Mouse (Mus musculus): ENCODE data around the gene Utf1. TPM values are rescaled to one million over a fixed set of nuclear protein-coding genes. Genes with fewer than 3 reads are reported as not detected.

Utf1 gene
- polyA plus RNA-seq, 1 experiment from 2014 or later: not detected

- no peaks in the 10 kb centered on the region for H3K9me3 ChIP-seq (replicated peaks)
- no peak for ATAC-seq (ENCODE audit: insufficient number of reproducible peaks, low FRiP score)
- H3K4me3 ChIP-seq: no peak overlapping the region
- no peak overlapping the region for H3K9ac ChIP-seq
- H3K4me2 ChIP-seq: no peak overlapping the region
- H3K4me1 ChIP-seq (replicated peaks): no peaks in the 10 kb centered on the region
- peaks cover 45% of the 10 kb centered on the region for H3K36me3 ChIP-seq
- no peak overlapping the region for H3K27ac ChIP-seq (ENCODE audit: poor library complexity, severe bottlenecking)
- WGBS: 73% methylated on average over 4 of the region's 4 CpGs
- H3K27me3 ChIP-seq (replicated peaks): peaks cover 33% of the 10 kb centered on the region
Observed at GRCm38 (mm10) chr7:139994202-139994601, 50.6 kb downstream of the Utf1 start.

GRCm38 (mm10) chr7:139994676-139995075 is 51.1 kb downstream of the Utf1 start:
- Histone ChIP-seq H3K4me2 (no peak overlapping the region), H3K4me3 (no peak overlapping the region), H3K36me3 (peaks cover 50% of the 10 kb centered on the region), H3K27me3 (replicated peaks) (peaks cover 30% of the 10 kb centered on the region), H3K9me3 (replicated peaks) (no peaks in the 10 kb centered on the region), H3K4me1 (replicated peaks) (no peaks in the 10 kb centered on the region), H3K9ac (no peak overlapping the region), H3K27ac (ENCODE audit: poor library complexity, severe bottlenecking) (no peak overlapping the region)
- WGBS: 39% methylated on average over 3 of the region's 3 CpGs
- ATAC-seq (ENCODE audit: insufficient number of reproducible peaks, low FRiP score): no peak

MicroRNA genes within 50 kb of the gene (microRNA counts, 519-probe panel; counts per million panel counts)
- microRNA mmu-miR-202-3p: not detected
- not detected for microRNA mmu-miR-202-5p

Small RNAs within 50 kb of the gene (microRNA-seq; reads per million reads assigned to microRNA genes)
- not detected for gene Mir202
- 0.94 reads per million for gene Mir7062
- not detected for gene mmu-mir-7686

Other genes with a start within 250 kb of the Utf1 start
- gene Adgra1, start 109.6 kb upstream of the Utf1 start, polyA plus RNA-seq (2016; fragmentation: Nextera tagmentation; extraction: Ambion mirVana): 0.05 and 0.18 TPM in 2 replicates
- gene Kndc1, start 49.1 kb upstream of the Utf1 start, polyA plus RNA-seq (2016; fragmentation: Nextera tagmentation; extraction: Ambion mirVana): 0.06 TPM in 1 of 2 replicates, not detected in the other
- 0.27 and 0.33 TPM in 2 replicates for gene 6430531B16Rik, start 35.0 kb downstream of the Utf1 start, polyA plus RNA-seq (2016; fragmentation: Nextera tagmentation; extraction: Ambion mirVana)
- 0.61 and 1.0 TPM in 2 replicates for gene Adam8, start 48.8 kb downstream of the Utf1 start, polyA plus RNA-seq (2016; fragmentation: Nextera tagmentation; extraction: Ambion mirVana)
- 30.9 and 37.1 TPM in 2 replicates for gene Zfp511, start 92.6 kb downstream of the Utf1 start, polyA plus RNA-seq (2016; fragmentation: Nextera tagmentation; extraction: Ambion mirVana)
- 41.4 and 41.7 TPM in 2 replicates for gene Tubgcp2, start 92.9 kb downstream of the Utf1 start, polyA plus RNA-seq (2016; fragmentation: Nextera tagmentation; extraction: Ambion mirVana)
- gene Msx3, start 105.3 kb downstream of the Utf1 start, polyA plus RNA-seq (2016; fragmentation: Nextera tagmentation; extraction: Ambion mirVana): not detected in 2 replicates
- gene Caly, start 138.8 kb downstream of the Utf1 start, polyA plus RNA-seq (2016; fragmentation: Nextera tagmentation; extraction: Ambion mirVana): 0.36 and 0.59 TPM in 2 replicates
- gene Prap1, start 149.6 kb downstream of the Utf1 start, polyA plus RNA-seq (2016; fragmentation: Nextera tagmentation; extraction: Ambion mirVana): 0.44 TPM in 1 of 2 replicates, not detected in the other
- 75.4 and 83.0 TPM in 2 replicates for gene Fuom, start 158.7 kb downstream of the Utf1 start, polyA plus RNA-seq (2016; fragmentation: Nextera tagmentation; extraction: Ambion mirVana)
- 14.5 and 16.3 TPM in 2 replicates for gene Paox, start 172.0 kb downstream of the Utf1 start, polyA plus RNA-seq (2016; fragmentation: Nextera tagmentation; extraction: Ambion mirVana)
- 174 and 176 TPM in 2 replicates for gene Echs1, start 172.7 kb downstream of the Utf1 start, polyA plus RNA-seq (2016; fragmentation: Nextera tagmentation; extraction: Ambion mirVana)
- 28.3 and 28.9 TPM in 2 replicates for gene Mtg1, start 193.8 kb downstream of the Utf1 start, polyA plus RNA-seq (2016; fragmentation: Nextera tagmentation; extraction: Ambion mirVana)
- 0.08 TPM in 1 of 2 replicates, not detected in the other for gene Sprn, start 211.1 kb downstream of the Utf1 start, polyA plus RNA-seq (2016; fragmentation: Nextera tagmentation; extraction: Ambion mirVana)
- gene Olfr522, start 221.0 kb downstream of the Utf1 start, polyA plus RNA-seq (2016; fragmentation: Nextera tagmentation; extraction: Ambion mirVana): not detected in 2 replicates
- not detected in 2 replicates for gene Olfr523, start 229.4 kb downstream of the Utf1 start, polyA plus RNA-seq (2016; fragmentation: Nextera tagmentation; extraction: Ambion mirVana)

Measured in heart, embryonic 12.5 days (tissue).